Mouse (Mus musculus) adrenal gland, adult 8-10 months (tissue): Measurements from ENCODE around the gene Dnah1. TPM values are rescaled to one million over a fixed set of nuclear protein-coding genes. Genes with fewer than 3 reads are reported as not detected.

Experiments used
- DNase-seq: peaks from one replicate; pipeline ENCODE4 v3.0.0; 2022
- total RNA-seq, 4 experiments: library from RNA; stranded (reverse); gene quantifications; 2 replicates each; pipeline ENCODE4 v1.2.4; 2022

The Dnah1 gene
- total RNA-seq, 4 experiments from 2014 or later = 1.6 to 5.4 (median 3.1) TPM

DNA sequence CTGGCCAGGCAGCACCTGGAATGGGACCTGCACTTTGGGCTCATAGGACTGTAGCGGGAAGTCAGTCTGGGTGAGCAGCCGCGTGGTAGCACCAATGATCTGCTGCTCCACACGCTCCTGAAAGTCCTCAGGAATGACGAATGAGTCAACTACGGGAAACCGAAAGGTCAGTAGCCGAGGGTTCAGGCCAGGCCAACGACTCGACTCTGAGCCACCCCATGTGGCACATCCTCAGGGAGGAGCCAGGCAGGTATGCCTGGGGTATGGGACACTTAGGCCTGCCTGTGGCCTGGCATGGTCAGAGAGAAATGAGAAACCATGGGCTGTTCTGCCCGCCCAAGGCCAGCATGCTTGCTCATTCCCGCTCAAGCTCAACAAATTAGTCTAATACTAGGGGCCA is 7.1 kb downstream of the Dnah1 start:
- DNase-seq = peak; percentile 25

DNA sequence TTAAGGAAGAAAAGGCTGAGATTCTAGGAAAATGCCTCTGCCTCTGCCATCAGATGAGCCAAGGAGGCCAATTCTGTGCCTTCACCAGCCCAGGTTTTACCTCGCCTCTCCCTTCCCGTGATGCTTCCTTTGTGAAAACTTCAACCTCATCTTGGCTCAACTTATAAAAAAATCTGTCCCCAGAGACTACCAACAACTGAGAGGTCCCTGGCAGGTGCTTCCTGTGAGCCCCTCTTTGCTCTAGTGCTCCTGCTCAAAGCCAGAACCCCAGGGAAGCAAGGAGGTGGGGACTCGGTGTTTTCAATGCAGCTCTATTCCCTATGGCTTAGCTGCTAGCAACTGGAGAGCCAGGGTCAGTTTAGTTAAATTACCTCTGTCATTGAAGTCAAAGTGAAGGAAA is 10.5 kb downstream of the Dnah1 start:
- no peak for DNase-seq

DNA sequence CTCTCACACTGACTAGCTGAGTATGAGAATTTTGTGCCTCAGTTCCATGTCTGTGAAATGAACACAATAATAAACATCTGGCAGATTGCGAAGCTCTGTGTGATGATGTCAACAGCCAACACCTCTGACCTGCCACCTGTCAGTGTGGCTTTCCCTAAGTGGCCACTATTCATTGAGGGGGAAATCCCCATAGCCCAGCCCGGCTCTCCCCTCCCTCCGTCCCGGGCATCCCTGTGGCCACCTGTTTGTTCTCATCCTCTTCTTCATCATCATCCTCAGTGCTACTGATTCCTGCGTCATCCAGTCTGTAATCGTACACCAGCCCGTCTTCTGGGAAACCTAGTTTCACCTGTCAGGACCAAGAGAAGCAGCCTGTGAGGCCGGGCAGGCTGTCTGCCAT is 38.0 kb downstream of the Dnah1 start:
- DNase-seq = no peak

DNA sequence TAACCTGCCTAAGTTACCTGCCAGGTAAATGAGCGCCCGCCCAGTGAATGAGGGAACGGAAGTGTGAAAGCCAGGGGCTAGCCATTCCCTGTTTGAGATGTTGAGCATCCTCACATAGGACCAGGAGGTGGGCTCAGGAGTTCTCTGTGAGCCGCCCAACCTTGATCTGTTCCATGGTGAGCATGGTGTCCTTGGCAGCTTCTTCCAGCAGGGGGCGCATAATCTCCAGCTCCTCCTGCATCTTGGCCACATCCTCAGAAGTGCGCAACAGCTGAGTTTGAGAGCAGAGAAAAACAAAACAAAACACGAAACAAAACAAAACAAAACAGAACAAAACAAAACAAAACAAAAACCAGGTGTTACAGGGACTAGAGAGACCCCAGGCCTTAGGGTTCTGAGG is 51.5 kb downstream of the Dnah1 start:
- peak; percentile 54 for DNase-seq

DNA sequence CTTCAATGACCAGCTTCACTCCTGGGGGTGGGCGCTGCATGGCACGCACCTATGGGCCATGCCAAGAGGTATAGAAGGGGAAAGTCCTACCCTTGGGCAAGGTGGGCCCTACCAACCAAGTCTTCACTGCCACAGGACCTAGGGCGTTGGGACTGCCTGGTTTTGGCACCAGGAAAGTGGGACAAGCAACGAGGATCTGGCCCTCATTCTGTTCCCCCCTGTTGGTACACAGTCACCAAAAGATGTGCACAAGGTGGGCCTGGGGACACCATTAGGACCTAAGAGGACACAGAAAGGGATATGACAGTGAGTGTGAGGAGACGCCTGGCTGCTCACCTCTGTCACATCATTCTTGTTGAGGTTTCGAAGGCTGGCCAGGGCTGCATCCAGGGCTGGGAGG is 52.6 kb downstream of the Dnah1 start:
- DNase-seq = no peak

DNA sequence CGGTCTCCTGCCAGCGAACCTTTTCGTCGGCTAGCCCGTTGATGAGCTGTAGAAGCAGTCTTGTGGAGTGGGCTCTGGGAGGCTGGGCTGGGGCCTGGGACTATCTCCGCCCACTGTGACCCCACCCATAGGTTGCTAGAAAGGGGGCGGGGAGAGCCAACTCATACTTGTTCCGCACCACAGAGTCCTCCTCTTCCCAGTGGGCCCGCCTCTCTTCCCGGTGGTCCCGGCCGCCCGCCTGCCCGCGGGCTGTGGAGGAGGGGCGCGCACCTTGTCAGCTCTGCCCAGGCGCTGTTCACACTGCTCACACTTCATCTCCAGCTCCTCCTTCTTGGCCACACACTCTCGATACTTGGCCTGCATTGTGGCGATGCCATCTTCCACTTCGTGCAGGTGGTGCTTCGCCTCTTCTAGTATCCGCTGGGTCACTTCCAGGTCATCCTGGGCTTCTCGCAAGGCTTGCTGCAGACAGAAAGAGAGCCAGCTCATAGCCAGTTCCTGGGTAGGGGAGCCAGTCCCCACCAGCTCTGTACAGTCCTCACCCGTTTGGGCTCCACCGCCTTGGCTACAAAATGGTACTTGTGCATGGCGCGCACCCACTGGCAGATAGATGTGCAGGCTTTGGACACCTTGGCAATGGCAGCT is 54.1 kb downstream of the Dnah1 start:
- DNase-seq = no peak

DNA sequence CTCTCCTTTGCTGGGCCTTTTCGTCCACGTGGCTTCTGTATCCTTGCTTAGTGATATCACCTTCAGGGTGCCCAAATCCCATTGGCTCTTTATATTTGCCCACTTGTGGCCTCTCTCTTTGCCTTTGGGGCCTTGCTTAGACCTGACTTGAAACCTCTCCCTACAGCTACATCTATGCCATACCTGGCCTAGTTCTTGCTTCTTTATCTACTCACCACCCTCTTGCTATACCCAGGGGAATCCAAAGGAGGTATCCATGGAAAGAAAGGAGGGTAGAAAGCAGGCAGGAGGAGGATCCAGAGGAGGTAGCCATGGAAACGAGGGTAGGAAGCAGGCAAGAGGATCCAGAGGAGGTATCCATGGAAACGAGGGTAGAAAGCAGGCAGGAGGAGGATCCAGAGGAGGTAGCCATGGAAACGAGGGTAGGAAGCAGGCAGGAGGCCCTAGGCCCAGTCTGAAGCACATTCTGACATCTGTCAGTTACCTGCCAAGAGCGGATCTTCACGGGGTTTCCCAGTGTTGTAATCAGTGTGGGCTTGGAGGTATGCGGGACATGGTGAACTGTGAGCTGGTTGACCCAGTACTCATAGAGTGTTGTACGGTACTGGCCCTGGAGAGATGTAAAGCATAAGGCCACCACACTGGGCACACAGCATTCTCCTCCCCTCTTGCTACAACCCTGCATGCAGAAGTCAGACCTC is 55.2 kb downstream of the Dnah1 start:
- DNase-seq = no peak

DNA sequence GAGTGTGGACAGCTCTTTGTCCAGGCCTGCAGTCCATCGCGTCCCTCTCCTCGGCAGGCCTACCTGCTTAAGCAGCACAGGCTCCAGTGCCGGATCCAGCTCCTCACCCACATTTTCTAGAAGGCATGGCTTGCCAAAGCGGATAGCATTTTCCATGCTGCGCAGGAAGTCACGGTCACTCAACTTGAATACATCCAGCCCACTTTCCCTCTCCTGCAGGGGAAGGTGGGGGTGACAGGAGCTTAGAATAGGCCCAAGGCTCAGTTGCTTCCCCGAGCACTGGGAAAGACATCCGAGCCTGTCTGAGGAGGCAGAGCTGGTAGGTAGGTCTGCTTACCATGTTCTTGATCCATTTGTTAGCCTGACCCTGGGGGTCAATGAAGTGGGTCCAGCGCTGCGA is 56.0 kb downstream of the Dnah1 start:
- DNase-seq = no peak

DNA sequence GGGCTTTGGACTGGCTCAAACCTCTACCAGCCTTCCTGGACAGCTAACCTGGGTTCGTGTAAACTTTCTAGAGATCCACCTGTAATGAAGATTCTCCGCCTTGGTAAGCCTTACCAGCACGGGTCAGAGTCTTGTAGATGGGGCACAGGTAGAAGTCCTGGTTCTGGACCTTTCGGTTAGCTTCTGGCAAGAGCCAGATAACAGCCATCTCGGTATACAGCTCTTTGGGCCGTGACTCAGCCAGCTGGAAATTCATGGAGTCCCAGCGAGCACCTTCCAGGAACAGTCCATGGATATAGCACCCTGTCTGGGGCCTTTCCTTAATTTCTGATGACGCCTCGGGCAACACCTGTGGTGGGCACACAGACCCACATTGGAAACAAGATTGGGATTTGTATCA is 62.8 kb downstream of the Dnah1 start:
- DNase-seq = no peak

DNA sequence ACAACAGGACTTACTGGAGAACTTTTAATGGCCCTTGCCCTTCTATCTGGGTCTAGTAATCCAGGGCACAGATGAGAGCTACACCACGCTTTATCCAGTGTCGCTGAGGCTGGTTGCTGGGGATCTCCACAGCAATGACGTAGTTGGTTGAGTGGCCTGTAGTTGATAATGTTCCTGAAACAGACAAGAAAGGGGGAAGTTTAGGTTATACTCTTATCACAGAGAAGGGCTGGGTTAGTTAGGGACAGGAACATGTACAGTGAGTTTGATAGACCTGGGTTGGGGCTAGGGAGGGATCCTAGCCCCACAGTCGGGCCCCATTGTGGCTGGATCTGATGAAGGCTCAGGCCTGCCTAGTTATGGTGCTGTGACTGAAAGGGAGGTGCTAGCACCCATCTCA is 63.3 kb downstream of the Dnah1 start:
- DNase-seq = no peak

DNA sequence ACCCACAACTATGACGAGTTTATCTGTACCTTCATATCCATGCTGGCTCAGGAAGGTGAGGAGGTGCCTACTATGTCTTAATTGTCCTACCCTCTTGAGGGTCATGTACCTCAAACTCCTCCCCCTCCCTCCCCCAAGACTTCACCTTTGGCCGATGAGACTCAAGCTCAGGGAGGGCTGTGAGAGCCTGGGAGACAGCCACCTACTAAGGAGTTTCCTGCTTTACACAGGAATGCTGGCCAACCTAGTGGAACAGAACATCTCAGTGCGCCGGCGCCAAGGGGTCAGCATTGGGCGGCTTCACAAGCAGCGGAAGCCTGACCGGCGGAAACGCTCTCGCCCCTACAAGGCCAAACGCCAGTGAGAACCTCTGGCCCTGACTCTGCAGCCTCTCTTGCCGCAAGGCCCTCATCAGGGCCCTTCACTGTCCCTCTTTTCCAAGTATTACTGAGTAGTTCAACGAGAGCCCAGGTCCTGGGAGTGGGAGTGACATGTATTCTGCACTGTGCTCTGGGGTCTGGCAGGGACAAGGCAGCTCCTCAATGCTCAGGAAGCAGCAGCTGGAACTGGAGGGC is 65.1 kb downstream of the Dnah1 start:
- no peak for DNase-seq

DNA sequence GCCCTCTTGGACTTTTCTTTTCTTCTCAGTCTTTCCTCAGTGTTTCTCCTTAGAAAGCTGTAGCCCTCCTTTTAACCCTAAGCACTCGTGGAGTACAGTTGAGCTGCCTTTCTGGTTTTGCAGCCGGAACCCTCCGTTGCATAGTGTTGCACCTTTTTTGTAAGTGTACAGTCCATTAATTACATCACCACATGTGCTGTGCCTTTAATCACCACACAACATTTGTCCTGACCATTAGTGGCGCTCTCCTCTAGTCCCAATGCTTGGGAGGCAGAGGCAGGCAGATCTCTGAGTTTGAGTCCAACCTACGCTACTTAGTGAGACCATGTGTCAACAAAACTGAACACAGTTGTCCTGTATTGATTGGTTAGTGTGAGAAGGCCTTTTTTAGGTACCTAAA is 71.6 kb downstream of the Dnah1 start:
- DNase-seq = no peak

DNA sequence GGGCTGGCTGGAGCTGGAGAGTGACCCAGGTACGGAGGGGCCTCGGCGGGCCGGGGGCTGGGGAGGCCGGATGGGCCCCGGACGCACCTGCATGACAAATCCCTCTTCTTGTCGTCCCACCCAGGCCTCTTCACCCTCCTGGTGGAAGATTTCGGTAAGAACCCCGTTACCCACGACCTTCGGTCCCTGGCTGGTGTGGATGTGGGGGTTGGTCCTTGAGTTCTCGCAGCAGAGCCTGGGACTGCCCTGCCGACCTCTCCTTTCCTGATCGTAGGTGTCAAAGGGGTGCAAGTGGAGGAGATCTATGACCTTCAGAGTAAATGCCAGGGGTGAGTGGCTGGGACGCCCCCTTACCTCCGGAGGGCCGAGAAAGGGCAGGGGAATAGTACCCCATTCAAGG is 72.1 kb downstream of the Dnah1 start:
- no peak for DNase-seq

DNA sequence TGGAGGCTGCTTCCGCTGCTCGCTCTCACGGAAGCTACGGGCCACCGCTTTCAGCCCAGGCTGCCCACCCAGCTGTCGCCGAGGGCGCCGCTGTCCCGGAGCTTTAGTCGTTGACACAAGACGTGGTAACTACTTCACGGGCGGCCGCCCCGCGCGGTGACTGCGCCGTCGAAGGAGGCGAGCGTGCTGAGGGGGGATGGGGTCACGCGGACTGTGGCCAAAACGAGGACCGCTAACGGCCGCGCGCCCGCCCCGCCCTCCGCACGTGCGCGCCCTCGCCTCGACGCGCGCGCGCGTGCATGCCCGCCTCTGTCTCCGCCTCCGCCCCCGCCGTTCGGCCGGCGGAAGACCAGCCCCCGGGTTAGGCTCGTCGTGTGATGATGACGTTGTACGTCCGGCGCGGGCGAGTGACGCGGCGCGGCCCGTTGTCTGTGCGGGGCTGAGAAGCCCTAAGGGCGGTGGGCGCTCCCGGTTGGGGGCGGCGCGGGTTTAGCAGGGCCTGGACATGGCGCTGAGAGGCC is 72.6 kb downstream of the Dnah1 start, which contains the start of the genes Phf7 and Bap1:
Gene Phf7, minus strand, starts transcription at position 234 of the 521 bp plus-strand sequence.
Gene Bap1, plus strand, starts transcription at position 367 of the 521 bp plus-strand sequence.
- peak; percentile 92 for DNase-seq

DNA sequence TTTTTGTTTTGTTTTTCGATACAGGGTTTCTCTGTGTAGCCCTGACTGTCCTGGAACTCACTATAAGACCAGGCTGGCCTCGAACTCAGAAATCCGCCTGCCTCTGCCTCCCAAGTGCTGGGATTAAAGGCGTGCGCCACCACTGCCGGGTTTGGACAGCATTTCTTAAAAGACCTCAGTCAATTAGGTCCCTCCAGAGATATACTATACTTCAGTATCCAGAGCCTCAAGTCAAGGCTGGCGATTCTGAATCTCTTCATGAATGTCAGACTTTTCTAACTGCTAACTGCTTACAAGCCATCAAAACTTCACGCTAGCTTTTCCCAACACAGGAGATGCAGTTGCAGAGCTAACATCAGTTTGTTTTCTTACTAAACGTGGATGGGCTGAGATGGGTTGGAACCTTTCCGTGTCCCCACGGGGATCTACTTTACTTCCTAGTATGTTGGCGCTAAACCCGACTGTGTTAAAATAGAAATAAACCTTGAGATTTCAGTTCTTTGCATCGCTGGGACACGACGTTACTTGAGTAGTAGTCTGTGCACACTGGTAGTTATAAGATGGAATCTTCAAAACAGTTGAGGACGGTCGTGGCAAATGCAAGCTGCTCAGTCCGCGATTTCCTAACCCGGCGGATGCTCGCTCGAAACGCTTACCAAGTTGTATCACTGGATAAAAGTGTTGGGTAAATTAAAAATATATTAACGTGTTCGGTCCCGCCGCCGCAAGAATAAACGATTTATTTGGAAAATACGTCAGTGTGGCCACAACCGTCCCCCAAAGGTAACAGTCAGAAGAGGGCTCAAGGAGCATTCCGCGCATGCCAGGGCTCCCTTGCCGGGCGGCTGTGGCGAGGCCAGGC is 73.2 kb downstream of the Dnah1 start:
- no peak for DNase-seq

DNA sequence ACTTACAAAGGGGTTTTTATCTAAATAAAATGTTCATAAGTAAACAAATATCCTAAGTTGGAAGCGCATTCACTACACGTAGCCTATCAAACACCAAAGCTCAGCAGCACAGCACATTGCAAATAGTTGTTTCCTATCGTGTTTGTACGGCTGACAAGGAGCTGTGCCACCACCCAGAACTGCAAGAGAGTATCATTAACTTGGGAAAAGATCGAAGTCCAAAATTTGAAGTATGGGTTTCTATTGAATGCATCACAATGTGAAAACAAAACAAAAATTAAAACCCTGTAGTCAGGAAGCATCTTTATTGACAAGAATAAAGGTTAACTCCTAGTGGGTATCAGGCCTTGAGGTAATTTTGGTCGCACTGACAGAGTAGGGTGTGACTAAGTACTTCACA is 75.3 kb downstream of the Dnah1 start:
- DNase-seq = no peak

DNA sequence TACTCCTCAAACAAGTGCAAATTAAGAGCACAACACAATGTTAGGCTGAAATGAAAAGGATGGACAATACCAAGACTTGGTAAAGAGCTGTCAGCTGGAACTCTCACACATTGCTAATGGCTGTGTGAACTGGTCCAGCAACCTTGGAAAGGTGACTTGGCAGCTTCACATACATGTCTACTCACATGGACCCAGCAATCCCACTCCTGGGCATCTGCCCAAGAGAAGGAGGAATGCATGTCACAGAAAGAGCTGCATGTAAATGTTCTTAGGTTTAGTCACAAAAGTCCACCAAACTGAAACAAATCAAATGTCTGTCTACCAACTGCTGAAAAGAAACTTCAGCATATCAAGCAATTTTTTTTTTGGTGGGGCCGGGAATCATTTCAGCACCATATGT is 77.8 kb downstream of the Dnah1 start:
- no peak for DNase-seq

DNA sequence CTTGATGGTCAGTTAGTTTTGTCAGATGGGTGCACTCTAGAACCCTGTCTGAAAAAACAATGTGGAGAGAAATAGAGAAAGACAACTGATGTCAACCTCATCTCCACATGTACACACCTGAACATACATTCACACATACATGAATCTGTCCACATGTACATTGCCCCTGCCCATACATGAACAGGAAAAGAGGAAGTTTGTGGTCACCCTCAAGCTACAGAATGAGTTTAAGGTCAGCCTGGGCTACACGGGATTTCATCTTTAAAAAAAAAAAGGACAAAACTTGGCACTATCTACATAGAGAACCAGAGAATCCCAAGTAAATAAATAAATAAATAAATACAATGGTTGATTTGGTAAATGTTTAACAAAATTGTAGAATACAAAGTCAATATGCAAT is 78.9 kb downstream of the Dnah1 start:
- no peak for DNase-seq

DNA sequence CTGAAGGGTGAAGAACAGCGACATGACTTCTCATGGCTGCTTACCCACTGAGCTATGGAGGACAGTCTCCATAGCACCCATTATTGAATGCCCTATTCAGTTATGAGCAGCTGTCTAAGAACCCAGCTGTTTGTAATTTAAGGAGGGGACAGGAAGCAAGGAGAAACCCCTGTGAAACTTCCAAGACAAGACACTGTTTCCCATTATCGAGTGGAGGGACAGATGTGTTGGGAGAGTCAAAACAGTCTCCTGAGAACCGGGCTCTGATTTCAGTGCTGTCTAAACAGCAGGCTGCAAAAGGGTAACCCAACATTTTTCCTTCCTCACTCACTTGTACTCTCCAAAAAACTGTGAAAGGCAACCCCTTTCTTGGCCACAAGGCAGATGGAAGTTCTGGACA is 83.2 kb downstream of the Dnah1 start:
- DNase-seq = no peak

DNA sequence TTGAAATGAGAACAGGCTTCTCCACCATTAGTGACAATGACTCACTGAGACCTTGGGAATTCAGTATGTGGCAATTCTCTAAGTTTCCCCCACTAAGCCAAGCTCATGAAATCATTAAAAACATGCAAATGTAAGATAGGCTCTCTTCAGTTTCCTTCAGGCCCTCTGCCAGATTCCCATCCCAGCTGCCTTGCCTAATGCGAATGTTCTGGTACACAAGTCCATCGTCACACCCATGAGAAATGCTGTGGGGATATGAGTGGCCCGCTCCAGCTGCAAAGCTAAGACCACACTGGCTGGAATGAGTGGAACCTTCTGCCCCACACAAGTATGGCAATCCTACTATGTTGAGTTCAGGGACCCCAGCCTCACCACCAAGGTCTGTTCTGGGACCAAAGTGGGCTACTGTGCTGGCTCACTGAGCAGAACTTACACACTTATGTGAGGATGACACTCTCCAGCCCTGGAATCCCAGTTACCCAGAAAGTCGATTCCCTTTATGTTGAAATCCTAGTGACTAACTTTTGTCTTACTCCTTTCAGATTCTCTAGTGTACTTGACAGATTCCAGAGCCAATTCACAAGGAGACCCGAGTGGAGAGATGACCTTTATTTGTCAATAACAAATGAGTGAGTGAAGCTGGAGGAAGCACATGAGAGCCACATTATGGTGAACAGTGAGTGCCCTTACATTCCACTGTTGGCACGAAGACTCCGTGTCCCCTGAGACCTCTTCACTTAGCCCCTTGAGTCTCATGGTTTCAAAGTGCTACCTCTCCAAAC is 86.4 kb downstream of the Dnah1 start:
- DNase-seq = peak; percentile 42

DNA sequence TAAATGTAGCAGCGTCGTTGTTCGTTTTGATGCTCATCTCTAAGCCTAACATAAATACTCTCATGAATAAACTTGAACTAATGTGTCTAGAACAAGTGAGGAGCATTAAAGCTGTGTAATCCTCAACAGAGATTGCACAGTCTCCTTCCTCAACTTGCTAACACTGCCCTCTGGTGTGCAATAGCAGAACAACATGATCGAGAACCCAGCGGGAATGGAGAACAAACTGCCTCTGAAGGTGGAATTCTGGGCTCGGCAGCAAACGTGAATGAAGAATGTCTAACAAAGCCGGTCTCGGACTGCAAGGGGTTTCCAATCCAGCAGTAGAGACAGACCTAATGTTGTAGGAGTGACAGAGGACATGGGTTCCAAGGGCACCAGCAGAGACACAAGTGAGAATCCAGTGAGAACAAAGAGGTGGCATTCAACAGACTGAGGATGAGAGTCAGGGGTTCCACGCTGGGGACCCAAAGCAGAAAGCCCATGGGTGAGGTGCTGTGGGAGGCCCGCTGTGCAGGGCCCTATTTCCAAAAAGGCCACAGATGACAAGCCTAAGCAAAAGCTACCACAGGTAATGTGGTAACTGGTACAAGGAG is 89.6 kb downstream of the Dnah1 start:
- DNase-seq = peak; percentile 62
